Mouse (Mus musculus) frontal cortex, adult 2 months (tissue): ENCODE results near the gene Prss50. TPM values are rescaled to one million over a fixed set of nuclear protein-coding genes. Genes with fewer than 3 reads are reported as not detected.

Source experiments
- DNase-seq, 2 experiments: peaks; one replicate each; pipeline ENCODE4 v3.0.0; 2022; ENCODE audit warnings: low spot score in 1 of 2; ENCODE audit errors: extremely low spot score in 1 of 2
- polyA plus RNA-seq: library from polyadenylated mRNA; depleted of rRNA; stranded (reverse); fragments of >200 nt; gene quantifications from 2 replicates; pipeline ENCODE4 v1.2.3, GENCODE M21; 2012

Gene Prss50
- polyA plus RNA-seq, 1 experiment = 0.86 TPM

DNA sequence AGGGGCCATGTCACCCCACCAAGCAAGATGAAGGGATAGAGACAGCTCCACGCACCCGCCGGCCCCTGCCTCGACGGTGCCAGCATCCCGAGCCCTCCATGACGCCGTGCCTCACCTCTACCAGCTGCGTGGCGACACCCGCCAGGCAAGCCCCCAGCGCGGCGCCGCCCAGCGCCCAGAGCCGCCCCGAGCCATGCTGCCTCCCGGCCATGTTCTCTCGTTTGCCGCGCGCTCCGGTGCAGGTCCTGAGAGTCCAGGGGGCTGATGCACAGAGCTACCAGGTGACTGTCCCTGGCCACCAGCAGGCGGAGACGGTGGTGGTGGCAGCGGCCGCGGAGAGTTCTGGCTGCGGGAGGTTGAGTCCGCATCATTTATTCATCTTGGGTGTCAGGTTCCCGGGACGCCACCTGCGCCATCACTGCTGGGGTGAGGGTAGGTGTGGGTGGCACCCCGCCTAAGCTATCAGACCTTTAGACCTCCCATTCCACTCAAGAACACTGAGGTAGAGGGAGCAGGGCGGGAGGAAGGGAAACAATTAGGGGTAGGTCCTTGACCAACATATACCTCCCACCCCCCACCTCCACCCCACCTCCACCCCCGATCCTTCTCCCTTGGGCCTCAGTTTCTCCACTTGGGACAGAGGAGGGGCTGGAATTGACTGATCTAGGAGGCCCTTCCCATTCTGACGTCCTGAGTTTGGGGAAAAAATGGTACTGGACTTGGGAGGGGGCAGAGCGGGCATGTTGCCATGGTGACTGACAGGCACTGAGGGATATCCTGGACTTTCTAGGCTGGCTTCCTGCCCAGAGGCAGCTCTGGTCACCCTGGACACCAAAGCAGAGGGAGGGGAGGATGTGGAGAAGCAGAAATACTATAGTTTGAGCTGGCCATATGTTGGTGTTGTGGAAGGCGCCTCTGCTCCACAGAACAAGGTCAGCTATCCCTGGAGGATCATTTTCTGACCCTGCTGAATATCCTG lies 16.2 kb downstream of the Prss50 start:
- DNase-seq = peak in 1 of 2 experiments; percentile 42

DNA sequence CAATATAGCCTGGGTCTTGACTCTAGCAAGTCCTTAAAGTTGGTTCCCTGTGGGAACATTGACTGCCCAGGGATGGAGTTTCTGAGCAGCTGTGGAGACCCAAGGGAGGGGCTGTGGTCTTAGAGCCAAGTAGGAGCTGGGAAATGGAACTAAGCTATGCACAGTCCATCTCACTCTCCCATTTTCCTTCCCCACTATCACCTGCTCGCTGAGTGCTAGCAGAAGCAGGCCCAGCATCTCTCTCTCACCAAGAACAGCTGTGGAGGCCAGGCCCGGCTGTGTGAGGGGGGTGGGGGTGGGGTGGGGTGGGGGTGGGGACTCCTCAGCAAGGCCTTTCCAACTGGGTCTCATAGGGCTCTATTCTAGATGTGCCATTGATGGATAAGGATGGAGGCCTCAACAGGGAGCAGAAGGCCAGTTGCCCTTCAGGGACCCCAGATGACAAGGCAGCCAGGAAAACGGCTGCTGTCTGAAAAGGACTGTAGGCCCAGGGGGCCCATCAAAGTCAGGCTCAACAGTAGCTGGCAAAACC lies 17.0 kb downstream of the Prss50 start:
- DNase-seq = no peak

DNA sequence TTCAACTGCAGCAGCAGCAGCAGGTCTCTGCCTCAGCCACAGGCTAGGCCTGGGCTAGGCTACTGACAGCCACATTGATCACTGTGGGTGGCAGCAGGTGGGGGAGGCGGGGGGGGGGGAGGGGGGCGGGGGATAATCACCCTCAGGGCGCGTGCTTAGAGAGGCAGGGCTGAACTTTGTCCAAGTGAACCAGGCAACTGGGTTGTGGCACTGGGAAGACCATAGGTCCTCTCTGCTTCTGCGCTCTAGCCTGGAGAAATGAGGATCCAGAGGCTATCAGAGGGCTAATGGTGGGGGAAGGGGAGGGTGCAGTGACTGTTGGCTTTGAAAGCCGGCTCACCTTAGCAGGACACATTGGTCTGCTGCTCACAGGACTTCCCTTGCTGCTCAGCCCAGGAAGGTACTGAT lies 17.5 kb downstream of the Prss50 start:
- no peak for DNase-seq

DNA sequence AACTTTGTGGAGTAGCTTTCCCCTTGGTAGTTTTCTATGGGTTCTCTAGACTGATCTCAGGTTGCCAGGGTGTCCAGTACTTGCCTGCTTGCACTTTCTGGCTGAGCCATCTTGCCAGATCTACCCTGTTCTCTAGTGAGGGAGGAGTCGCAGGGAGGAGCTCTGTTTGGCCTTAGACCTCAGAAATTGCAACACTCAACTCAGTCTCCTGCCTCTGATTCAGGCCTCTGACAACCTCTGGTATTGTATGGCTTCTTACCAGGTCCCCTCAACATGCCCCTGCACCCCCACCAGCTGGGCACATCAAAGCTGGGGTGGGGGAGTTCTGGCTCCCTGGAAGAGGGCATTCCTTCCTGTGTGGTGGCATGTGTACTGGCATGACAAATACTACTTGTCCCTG lies 19.6 kb downstream of the Prss50 start:
- no peak for DNase-seq

DNA sequence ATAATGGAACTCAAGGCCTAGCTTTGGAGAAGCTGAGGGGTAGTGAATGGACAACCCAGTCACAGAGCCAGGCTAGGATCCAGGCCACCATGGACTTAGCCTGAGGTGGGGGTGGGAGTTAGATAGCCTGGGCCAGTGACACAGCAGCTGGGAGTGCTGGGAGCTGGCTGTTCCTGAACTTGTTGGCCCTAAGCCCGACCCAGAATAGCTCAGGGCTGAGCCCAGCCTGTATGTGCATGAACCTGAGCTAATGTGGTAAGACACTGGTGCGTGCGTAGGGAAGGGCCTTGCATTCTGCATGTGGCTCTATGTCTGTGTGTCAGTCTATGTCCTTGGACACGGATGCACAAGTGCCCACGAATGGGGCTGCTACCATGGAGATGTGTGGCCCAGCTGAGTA lies 20.1 kb downstream of the Prss50 start:
- peak in 1 of 2 experiments; percentile 26 for DNase-seq

DNA sequence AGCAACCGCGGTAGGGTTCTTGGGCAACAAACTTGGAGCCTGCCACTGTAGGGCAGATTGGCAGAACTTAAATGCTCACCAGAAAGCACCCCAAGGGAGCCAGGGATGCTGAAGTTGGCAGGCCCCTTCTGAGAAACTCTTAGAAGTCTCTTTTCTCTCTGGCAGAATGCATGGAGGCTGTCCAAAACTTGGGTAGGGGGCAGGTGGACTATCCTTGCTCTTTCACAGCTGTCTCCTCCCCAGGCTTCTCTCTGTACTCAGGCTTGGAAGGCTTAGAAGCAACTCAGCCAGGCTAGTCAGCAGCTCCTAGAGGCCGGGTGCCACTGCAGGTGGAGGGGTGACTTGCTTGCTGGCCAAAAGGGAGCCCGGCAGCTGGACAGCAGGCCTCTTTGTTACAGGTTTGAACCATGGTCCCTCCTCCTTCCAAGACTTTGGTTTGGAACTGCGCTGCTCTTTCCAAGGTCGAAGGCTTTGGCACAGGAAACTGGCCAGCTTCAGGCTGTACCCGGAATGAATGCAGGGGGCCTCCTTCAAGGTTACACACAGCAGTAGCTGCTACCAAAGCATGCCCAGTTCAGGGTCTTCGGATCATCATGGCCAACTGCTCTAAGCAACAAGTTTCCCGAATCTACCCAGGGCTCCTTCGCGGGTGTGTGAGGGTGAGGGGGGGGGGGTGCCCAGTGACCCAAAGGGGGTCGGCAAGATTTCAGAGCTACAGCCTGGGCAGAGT lies 21.6 kb downstream of the Prss50 start, which contains the start of gene Als2cl:
TSS of gene Als2cl (plus strand) at position 680 of the 730 bp plus-strand sequence.
- DNase-seq = peak; percentile 14 to 17

DNA sequence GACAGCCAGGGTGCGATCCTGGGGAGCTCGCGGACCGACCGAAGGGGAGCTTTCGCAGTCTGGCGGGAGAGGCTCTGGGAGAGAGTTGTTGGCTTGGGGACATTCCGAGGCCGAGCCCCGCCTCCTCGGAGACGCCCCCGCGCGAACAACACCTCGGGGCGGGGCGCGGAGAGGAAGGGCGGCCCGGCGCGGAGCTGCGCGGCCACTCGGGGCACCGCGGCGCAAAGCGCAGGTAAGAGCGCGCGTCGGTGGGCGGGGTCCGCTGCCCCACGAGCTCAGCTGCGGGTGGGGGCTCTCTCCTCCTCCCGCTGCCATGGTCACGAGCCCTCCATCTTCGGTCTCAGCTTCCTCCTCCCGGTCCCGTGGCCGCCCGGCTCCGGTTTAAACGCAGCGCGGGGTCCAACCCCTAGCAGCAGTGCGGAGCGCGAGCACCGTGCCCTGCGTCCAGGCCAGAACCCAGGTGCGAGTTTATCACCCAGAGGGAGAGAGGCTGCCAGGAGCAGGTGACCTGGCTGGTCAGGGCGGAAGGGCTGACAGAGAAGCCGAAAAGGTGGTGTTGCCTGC lies 22.3 kb downstream of the Prss50 start, which contains the start of gene Tmie:
TSS of gene Tmie (minus strand) at position 116 of the 564 bp plus-strand sequence.
- DNase-seq = peak in 1 of 2 experiments; percentile 22

DNA sequence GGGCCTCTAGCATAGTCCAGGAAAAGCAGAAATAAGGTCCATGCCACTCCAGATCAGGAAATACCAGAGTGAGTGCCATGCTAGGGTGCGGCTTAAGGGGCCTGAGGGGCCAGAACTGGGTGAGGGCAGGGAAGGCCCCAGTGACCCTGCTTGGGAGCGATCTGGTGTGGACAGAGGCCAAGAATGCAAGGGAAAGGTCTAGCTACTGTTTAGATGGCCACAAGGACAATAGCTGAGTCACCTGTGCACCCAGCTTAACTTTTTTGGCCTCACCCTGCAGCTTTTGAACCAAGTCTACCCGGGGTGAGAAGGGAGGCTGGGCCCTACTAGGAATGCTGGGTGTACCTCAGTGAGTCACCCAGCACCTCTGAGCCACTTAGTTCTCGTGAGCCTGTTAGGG lies 23.0 kb downstream of the Prss50 start:
- DNase-seq = no peak

DNA sequence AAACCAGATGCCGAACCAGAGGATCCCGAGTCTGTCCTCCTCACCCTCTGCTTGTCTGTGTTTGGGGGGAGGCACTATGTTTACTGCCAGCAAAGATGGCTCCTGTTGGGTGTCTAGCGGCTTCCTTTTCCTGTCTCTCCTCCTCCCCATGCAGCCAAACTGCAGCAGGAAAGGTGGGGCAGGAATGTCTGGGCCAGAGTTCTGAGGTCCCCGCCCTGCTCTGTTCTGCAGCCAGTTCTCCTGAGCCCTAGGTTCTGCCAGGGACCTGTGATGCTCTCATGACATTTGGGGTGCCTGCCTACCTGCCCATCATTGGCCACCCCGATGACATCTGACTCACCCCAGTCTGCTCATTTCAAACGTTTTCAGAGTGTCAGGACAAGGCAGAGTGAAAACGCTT lies 24.2 kb downstream of the Prss50 start:
- DNase-seq = no peak

DNA sequence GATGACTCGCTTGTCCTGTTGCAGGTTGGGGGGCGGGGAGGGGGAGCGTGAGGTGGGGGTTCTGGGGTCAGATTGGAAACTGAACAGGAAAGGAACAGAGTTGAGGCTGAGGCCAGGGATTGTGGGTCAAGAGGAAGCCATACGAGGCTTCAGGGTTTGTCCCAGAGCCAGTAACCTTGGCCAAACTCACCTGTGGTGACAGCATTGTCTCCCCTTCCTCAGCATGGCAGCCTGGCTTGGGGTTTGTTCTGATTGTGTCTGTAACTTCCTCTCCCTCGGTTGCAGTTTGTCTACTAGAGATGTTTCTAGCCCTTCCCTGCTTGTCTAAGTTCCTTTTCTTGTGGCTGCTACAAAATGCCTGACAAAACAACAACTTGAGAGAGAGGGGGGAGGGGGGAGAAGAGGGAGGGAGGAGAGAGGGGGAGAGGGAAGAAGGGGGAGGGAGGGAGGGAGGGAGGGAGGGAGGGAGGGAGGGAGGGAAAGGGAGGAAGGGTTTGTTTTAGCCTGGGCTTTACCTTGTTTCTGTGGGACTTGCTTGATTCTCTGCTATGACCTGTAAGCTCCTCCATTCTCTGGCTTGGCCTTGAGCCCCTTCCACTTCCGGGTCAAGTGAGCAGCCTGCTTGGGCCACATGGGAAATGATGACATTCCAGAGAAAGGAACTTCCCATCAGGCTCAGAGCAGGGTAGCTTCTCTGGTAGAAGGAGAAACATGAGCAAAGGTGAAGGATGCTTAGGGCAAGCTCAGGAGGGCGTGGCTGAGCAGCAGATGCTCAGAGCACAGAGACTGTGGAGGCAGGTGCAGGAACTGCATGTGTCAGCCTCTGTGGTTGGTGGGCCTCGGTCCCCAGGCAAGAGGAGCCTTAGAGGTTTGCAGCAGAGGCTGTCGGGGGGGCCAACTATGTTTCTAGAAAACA lies 29.9 kb downstream of the Prss50 start:
- DNase-seq = no peak

DNA sequence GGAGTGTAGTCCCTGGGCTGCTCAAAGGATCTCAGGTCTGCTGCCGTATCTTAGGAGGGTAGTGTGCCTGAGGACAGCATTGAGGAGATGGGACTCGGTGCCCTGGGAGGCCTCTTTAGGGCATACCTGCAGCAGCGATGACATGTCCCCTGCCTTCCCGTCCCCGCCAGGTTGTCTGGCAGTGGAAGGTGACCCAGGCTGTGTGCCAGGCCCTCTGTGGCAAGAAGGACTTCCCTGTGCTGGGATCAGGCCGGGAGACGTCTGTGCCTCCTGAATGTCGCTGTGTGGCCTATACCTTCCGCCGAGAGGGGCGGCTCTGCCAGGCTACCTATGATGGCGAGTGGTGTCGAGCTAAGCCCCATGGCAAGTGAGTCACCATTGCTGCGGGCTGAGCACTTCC lies 31.2 kb downstream of the Prss50 start:
- no peak for DNase-seq

DNA sequence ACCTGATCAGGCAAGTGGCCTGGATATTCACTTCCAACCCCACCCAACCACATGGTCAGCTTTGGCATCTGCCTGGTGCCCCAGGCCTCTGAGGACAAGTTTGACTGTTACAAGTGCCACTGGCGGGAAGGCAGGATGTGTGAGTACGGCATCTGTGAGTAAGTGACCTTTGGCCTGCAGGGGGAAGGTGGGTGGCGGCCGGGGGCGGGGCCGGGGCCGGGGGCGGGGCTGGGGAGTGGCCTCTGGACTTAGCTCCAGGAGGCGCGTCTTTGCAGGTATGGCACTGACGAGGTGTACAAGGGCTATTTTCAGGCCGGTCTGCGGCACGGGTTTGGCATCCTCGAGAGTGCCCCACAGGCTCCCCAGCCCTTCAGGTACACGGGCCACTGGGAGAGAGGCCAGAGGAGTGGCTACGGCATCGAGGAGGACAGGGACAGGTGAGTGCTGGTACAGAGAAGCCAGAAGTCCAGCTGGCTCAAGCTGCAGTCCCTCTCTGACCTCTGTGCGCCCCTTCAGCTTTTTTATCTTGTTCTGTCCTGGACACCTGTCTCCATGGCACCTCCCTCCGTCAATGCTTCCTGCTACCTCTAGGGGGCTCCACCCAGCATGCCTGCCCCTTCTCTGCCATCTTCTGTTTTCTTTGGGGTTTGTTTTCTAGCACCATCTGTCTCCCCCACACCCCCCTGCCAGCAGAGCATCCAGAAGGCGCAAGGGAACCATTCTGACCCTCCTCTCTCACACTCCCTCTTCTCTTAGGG lies 32.4 kb downstream of the Prss50 start:
- no peak for DNase-seq

DNA sequence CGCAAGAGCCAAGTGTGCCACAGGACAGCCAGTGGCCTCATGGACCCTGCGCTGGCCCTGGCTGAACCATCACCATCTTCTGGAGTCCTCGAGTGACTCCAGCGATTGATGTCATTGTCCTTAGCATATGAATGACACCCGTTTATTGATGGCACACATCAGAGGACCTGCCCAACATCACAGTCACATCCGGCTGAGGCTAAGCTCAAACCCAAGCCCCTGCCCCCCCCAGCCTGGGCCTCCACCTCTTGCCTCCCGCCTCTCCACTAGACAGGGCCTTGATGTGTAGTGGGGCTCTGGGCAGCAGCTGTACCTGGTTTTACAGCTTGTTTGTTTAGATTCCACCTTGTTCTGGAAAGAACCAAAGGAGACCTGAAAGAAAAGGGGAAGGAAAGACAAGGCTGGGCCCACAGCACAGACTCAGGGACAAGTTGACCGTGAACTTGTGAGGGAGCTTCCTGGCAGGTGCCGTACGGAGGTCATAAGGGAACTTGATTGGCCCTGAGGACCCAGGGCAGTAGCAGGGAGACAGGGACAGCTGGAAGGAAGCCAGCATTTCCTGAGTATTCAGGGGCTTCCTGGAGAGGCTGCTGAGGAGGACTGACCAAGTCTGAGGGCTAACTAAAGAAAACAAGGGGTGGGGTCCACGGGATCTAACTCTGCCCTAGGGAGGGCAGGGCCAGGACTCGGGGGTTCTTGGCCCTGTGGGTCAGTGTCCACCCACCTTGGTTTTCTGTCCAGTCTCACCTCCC lies 33.5 kb downstream of the Prss50 start:
- DNase-seq = no peak

DNA sequence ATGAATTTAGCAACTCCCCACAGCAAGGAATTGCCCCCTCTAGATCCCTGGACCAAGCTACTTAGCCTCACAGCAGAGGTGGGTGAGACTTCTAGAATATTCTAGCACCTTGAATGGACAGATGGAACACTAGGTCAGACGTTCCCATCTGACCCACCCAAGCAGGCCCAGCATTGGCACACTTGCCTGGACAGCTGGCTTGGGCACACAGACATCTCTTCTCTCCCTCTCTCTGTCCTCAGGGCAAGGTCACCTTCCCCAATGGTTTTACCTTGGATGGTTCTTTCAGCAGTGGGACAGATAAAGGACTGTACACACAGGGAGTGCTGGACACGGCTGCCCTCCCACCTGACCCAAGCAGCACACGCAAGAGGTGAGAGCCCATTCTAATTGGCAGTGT lies 34.8 kb downstream of the Prss50 start:
- DNase-seq = no peak

DNA sequence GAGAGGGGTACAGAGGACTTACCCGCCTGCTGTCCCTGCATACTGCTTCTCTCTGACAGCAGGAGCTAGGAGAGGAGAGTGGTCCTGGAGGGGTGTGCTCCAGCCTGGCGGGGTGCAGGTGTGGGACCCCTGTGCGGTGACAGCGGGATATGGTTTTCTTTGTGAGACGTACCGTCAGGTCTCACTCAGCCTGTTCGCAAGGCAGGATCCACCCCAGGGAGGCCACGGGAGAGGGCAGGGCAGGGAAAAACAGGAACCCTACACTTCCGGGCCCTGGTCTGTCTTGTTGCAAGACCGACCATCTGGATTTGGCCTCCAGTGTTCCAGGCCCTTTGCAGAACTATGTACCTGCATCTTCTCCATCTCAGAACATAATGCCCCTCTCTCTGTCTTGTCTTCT lies 35.7 kb downstream of the Prss50 start:
- DNase-seq = no peak

DNA sequence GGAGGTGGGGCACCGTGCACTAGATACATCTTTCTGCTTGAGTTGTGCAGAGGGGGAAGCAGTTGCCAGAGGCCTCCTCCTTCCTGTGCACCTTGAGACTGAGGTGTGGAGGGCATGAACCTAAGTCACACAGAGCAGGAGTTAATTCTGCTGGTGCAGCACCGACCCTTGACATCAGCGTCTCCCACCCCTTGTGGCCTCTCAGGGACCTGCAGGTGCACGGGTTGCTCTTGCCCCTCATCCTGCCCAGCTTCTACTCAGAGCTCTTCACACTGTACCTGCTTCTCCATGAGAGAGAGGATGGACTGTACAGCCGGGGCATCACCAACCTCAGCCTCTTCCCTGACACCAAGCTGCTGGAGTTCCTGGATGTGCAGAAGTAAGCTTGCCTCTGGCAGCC lies 37.7 kb downstream of the Prss50 start:
- DNase-seq = no peak

DNA sequence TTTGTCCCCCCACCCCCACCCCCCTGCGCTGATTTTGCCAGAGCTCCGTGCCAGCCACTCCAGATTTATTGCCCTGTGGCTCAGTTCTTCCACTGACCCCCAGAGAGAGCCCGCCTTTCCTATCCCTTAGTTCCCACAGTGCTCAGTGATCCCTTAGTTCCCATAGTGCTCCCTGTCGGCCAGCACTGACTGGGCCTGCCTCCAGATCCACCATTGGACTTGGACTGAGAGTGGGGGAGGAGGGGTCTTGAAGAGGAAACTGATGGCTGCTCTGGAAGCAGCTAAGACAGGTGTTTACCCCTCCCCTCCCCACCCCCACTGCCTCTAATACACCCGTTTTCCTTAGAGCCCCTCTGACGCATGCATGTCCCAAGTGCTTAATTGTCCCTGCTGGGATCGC lies 38.2 kb downstream of the Prss50 start:
- DNase-seq = no peak

DNA sequence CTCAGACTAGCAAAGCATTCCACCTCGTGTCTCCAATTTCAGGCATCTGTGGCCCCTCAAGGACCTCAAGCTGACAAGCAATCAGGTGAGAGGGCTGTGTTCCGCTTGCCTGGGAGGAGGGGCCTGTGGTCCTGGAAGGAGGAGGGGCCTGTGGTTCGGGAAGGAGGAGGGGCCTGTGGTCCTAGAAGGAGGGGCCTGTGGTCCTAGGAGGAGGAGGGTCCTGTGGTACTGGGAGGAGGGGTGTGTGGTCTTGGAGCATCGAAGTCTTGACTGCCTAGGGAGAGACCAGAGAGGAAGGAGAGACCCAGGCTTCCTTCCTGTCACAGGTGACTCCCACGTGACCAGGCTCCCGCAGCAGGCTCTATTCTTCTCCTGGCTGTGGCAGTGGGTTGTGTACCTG lies 38.8 kb downstream of the Prss50 start:
- DNase-seq = no peak
